Mouse (Mus musculus) adrenal gland, adult 8-10 months (tissue): ENCODE measurements around the gene Akap8l. TPM values are rescaled to one million over a fixed set of nuclear protein-coding genes. Genes with fewer than 3 reads are reported as not detected.
A peak's percentile ranks its signal among the peaks of the same experiment; 100 is the strongest.

Source experiments
- DNase-seq: peaks from one replicate; pipeline ENCODE4 v3.0.0; 2022
- total RNA-seq, 4 experiments: library from RNA; stranded (reverse); gene quantifications; 2 replicates each; pipeline ENCODE4 v1.2.4; 2022

Gene Akap8l
- total RNA-seq, 4 experiments from 2014 or later = 105 to 275 (median 189) TPM

- DNase-seq = no peak
These were observed 6.7 kb upstream of the Akap8l start for GRCm38 (mm10) chr17:32356766-32357760.

- no peak for DNase-seq
These were observed 5.9 kb upstream of the Akap8l start for GRCm38 (mm10) chr17:32356281-32356680.

DNA sequence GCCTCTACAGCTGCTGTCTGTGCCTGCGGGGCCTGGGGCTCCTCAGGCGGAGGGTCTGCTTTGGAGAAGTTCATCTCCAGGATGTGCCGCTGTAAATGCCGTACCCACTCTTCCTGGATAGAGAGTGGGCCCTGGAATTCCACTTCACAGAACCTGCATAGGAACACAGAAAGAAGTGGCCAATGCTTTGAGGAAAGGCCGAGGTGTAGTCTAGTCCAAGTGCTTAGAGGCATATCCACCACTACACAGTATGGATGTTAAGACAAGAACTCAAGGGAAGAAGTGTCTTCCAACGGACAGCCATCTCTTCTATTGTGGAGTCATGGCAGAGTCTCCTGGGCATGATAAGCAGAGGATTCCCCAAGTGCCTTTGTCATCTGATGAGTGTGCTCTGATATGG is 4.6 kb upstream of the Akap8l start:
- DNase-seq = no peak

GRCm38 (mm10) chr17:32354211-32354610 is 3.8 kb upstream of the Akap8l start:
- no peak for DNase-seq

- peak; percentile 44 for DNase-seq
These were observed 3.3 kb upstream of the Akap8l start for GRCm38 (mm10) chr17:32353696-32354095.

DNA sequence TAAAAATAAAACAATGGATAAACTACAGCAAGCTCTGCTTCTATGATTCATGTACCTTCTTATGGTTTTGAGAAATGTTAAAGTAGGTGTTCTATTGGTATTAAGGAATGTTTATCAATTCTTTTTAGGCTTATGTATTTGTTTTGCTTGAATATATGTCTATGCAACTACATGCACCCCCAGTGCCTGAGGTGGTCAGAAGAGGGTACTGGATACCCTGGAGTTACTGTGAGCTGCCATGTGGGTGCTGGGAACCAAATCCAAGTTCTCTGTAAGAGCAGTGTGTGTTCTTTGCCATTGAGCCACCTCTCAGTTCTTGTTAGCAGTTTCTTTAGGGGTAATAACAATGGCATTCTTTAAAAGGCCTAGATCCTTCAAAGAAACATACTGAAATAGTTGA is 1.3 kb upstream of the Akap8l start:
- no peak for DNase-seq

DNA sequence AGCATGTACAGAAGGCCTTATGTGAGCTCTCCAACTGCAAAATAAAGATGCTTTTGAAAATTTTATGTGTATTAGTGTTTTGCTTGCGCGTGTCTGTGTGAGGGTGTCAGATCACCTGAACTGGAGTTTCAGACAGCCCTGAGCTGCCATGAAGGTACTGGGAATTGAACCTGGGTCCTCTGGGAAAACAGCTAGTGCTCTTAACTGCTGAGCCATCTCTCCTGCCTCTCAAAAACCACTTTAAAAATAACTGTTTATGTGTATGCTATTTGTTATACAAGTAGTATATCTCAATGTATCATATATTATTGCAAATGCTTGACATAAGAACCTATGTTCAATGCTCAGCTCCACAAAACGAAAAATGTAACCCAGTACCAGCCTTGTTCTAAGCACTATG is 862 bp upstream of the Akap8l start:
- no peak for DNase-seq

DNA sequence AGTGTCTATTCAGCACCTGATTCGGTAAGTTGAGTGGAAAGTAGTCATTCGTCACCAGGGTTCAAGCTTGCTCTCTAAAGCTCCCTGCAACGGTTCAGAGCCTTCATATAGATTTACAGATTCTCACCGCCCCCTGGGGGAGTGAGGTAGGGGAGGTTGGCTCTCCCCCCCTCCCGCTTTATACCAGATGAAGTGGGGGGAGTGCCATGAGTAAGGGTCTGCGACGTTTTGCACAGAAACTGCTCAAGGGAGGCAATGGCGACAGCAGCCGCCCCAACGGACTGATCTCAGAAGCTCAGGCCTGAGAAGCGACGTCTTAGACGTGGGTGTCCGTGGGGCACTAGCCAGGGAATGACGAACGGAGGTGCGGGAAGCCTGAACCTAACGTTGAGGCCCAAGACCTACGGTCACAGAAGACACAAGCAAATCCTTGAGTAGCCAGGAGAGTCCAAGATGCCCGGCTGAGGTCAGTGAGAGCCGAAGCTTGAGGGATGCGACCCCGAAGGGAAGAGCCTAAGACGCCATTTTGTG is 491 bp downstream of the Akap8l start:
- DNase-seq = no peak

DNA sequence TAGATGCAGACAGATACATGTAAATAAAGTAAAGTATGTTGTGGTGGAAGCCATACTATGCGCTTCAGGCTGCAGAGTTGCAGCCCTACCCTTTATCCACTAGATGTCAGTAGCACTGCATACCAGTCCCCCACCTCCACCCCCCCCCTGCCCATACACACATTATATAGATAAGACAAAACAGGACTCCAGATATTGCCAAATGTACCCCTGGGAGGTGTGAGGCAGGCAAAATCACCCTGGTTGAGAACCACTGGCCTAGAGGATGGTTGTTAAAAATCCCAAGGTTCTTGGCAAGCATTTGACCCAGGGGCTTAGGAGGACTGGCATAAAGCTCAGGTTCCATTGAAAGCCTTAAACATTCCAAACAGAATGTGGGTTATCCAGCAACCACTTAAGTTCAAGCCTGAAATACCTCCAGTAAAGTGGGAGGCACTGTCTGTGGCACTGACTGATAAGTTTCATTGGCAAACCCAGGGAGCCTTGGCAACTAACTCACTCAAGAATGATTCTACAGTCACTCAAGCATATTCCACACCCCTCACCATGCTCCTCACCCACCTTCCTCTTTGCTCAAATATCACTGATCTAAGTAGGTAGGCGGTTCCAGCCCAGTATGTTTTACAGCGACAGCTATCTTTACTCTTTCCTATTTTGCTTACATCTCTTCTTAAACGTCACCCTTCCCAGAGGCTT is 1.2 kb downstream of the Akap8l start:
- DNase-seq = no peak

DNA sequence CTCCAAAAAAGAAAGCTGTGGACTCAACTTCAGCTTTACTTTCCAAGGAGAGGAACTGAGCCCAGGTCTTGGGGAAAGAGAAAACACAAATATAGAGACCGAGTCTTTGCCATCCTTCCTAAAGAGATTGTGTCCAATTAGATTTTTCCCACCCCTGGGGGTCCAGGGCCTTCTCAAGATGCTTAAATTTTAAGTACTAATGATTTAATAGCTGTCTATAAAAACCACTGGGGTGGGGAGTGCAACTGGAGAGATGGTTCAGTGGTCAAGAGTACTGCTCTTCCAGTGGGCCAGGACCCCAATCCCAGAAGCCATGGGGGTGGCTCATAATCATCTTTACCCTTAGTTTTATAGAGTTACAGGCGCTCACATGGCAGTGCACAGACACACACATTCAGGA is 2.0 kb downstream of the Akap8l start:
- DNase-seq = no peak

GRCm38 (mm10) chr17:32341102-32341501 is 9.3 kb downstream of the Akap8l start:
- DNase-seq = no peak

DNA sequence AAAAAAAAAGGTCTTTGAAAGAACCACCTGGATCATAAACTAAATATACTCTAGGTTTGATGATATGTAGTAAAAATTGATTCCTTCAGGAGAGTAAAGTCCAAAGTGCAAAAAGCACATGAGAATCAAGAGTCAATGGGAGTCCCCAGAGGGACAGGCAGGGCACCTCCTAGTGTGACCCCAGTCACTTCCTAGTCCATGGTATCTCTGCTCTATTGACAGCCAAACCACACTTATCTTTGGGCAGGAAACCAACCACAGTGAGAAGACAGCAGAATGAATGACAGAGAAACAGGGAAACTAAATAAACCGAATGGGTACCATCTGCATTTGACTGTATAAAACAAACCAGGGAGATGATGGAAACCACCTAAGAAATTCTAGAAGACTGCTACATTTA is 10.3 kb downstream of the Akap8l start:
- no peak for DNase-seq

DNA sequence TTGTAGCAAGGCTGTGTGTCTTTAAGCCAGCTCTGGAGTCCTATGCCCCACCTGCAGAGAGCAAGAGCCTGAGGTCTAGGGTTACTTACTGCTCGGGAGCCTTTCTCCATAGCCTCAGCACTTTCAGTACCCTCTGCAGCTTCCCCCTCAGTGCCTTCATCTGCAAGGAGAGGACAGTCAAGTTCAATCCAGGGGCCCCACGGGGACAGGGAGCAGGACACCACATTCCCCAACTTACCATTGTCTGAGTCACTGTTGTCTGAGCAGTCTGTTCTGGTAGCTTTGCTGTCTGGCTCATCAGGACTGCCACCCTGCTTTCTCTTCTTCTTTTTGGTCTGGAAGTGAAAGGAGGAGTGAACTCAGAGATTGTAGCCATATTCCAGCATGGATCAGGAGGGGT is 14.5 kb downstream of the Akap8l start:
- DNase-seq = no peak

DNA sequence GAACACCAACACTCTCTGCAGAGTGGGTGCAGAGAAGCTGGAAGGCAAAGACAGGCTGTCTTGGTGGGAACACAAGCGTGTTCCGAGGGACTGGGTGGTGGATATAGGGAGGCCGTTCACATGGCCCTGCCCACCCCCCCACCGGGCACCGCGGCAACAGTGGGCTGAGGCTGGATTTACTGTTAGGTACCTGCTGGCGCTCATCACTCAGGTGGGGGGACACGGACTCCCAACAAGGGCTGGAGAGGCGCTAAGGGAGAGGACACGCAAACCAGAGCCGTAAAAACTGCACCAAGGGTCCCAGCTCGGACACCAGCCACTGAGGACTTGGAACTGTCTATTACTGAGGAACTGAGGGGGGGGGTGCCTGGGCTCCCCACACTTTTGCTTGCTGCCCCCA is 15.5 kb downstream of the Akap8l start:
- DNase-seq = no peak

GRCm38 (mm10) chr17:32333675-32334303 is 16.6 kb downstream of the Akap8l start:
- no peak for DNase-seq

GRCm38 (mm10) chr17:32327501-32327900 is 22.9 kb downstream of the Akap8l start:
- no peak for DNase-seq

- DNase-seq = no peak
These were observed 27.6 kb downstream of the Akap8l start for GRCm38 (mm10) chr17:32322809-32323208.

DNA sequence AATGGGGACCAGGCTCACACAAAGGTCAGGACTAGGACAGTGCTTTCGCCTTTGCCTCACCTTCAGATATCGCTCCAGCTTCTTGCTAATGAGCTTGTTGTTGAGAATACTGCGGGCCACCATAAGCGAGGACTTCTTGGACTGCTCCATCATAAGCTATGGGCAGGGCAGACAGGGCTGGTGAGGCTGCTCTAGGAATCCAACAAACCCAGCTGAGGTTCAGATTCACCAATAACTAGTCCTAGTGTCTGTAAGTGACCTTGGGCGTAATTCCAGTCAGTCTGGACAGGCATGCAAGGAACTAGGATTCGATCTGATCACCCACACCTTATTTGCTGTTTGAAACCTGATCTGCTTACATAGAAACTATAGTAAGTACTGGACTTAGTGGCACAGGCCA is 28.6 kb downstream of the Akap8l start:
- no peak for DNase-seq

DNA sequence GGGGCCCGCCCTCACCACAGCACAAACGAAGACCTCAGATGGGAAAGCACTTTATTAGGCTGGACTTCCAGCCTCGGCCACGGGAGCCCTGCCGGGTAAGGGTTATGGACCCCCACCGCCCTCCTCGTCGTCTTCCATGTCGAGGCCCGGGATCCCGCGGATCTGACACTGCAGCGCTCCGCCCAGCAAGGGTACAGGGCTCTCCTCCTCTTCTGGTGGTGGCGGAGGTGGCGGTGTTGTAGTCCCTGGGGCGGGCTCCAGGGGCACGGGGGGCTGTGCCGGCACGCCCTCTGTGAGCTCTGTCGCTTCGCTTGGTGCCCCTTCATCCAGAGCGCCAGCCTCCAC is 29.0 kb downstream of the Akap8l start:
- no peak for DNase-seq

DNA sequence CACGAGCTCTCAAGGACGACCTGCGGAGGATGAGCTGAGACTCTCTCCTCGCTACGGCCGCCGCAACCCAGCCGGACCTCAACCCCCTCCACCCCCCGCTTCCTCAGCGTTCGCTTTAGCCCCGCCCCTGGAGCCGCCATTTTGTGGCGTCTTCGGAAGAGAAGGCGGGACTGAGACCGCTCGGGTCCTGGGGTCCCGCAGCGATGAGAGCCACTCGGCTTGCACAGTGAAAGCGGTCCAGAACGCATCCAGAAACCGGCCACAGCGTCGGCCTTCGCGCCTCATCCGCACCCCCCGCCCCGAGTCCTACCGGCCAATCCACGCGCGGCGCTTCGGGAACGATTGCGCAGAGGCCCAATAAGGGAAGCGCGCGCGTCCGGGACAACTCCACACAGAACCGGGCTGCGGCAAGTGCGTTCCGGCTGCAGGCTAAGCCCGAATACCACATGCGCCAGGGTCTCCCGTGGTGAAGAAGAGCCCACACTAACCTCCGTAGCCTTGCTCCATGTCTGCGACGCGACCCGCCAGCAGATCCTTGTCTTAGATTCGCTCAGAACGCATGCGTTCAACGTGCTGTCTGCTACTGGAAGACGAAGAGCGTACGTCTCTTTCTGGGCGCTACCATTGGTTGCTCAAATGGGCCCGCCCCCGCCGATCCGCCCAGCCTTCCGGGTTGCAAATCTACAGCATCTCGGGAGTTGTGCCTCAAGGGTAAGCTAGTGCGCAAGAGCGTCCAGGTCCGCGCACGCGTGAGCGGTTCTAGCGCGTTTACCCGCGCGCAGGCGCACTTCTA is 29.6 kb downstream of the Akap8l start, which contains the start of gene Akap8:
TSS of gene Akap8 (minus strand) at position 642 of the 793 bp plus-strand sequence.
- DNase-seq = peak; percentile 99

GRCm38 (mm10) chr17:32319950-32320349 is 30.5 kb downstream of the Akap8l start:
- no peak for DNase-seq

GRCm38 (mm10) chr17:32317708-32318107 is 32.7 kb downstream of the Akap8l start:
- DNase-seq = no peak
